Mouse (Mus musculus): ENCODE measurements around the gene Klf15.

Gene Klf15

GRCm38 (mm10) chr6:90494155-90494554 lies 31.8 kb downstream of the Klf15 start:
- no peak for DNase-seq (ENCODE audit: low spot score)

DNA sequence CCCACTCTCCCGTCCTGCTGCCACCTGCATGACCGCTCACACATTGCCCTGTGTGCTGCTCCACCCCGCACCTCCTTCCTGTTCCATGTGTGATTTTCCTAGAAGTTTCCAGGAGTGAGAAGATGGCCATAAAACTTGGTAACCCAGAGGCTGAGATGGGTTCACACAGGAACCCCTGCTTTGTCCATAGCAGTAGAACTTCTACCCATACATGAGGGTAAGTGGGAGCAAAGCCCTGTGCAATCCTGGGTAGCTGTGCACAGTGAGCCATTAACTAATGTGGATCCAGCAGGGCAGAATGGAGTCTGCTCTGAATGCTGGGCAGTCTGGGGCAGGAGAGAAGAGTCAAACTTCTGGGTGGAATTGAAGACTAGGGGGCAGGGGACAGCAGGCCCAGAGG lies 32.2 kb downstream of the Klf15 start:
- no peak for DNase-seq (ENCODE audit: low spot score)

GRCm38 (mm10) chr6:90495282-90495912 lies 33.0 kb downstream of the Klf15 start:
- DNase-seq (ENCODE audit: low spot score) = peak; percentile 38

- DNase-seq (ENCODE audit: low spot score) = no peak
Observed at GRCm38 (mm10) chr6:90496217-90496616, 33.8 kb downstream of the Klf15 start.

DNA sequence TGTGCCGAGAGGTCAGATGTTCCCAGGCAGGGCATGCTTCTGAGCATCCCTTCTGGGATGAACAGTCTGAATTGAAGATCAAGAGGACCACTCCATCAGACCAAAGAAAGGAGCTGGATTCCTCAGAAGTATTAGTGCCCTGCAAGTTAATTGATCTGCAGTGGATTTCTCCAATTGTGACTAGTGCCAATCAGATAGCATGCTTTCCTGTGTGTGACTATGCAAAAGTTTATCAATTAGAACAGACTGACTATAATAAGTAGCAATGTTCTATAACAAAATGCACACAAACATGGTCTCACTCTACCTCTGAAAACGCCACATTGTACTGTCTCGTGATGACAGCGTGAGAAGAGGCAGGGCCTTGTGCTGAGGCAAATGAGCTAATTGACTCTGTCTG lies 37.1 kb downstream of the Klf15 start:
- no peak for DNase-seq (ENCODE audit: low spot score)

- DNase-seq (ENCODE audit: low spot score) = peak; percentile 77
Observed at GRCm38 (mm10) chr6:90501222-90501940, 39.0 kb downstream of the Klf15 start.

GRCm38 (mm10) chr6:90505906-90506305 lies 43.5 kb downstream of the Klf15 start:
- DNase-seq (ENCODE audit: low spot score) = peak; percentile 57

- peak; percentile 91 for DNase-seq (ENCODE audit: low spot score)
Observed at GRCm38 (mm10) chr6:90506673-90507311, 44.4 kb downstream of the Klf15 start.

GRCm38 (mm10) chr6:90507443-90507842 lies 45.1 kb downstream of the Klf15 start:
- DNase-seq (ENCODE audit: low spot score) = no peak

DNA sequence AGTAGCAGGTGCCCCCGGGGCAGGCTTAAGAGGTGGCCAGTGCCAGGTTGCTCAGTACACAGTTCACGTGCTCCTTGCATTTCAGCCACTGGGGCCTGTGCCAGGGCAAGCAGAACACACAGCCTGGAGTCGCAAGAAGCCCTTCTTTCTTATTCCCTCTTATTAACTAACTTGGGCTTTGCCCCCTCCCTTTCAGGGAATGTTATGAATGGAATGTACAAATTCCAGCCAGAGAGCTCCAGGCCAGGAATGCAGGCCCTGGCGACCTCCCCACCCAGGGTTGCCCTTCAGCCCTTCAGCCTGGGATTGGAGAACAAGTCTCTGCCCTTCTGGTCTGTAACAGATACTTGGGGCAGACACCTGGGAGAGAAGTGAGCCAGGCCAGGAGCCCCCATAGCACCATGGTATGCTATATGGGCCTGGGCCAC lies 45.8 kb downstream of the Klf15 start:
- peak; percentile 63 for DNase-seq (ENCODE audit: low spot score)

DNA sequence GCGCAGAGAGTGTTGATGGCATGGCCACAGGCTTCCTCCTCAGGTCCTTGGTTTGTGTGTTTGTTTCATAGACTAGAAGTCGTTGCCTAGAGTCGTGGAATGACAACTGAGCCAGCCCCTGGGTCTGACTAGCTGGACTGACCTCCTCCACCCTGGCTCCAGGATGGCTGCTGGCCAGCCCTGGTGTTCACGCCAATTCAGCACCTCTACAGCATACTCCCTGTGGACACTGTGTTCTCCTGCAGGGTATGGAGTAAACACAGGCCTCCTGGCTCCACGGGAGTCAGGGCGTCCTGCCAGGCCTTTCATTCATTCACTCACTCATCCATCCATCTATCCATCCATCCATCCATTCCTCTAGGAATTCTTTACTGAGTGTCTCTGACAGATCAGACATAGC lies 46.7 kb downstream of the Klf15 start:
- DNase-seq (ENCODE audit: low spot score) = peak; percentile 75

DNA sequence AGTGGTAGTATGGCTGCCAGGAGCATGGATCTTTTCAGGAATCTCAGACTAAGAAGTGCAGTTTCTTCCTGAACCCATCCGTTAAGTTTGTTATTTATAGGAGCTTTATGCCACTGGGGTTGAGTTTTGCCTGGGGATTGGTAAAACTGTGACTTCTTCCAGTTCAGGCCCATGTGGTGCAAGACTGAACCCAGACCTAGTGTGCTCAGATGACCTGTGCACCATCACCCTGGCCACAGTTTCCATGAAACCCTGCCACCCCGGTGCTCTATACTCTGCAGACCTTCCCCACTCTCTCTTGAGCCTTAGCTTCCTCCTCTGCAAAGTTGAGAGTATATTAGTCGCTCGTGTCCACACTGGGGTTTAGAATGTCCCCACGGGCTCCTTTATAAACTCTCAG lies 50.0 kb downstream of the Klf15 start:
- peak; percentile 72 for DNase-seq (ENCODE audit: low spot score)

- peak; percentile 28 for DNase-seq (ENCODE audit: low spot score)
Observed at GRCm38 (mm10) chr6:90513074-90513856, 50.9 kb downstream of the Klf15 start.

DNA sequence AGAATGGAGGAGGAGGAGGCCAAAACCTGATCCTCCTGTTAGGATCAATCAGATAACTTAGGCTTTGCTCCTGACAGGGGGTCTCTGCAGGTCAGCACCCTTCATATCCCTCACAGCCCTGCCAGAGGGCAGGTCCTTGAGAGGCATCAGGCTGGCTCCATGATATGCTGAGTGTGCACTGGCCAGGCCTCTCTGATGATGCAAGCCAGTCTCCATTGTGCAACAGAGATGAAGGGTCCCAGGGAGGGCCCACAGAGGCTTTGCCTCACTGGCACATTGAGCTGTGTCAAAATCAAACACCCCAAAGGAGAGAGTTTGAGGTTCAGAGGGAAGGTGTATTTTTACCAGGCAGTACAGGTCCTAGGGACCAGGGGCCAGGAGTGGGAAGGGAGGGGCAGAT lies 52.0 kb downstream of the Klf15 start:
- DNase-seq (ENCODE audit: low spot score) = peak; percentile 61

GRCm38 (mm10) chr6:90514883-90515405 lies 52.6 kb downstream of the Klf15 start:
- DNase-seq (ENCODE audit: low spot score) = peak; percentile 95

DNA sequence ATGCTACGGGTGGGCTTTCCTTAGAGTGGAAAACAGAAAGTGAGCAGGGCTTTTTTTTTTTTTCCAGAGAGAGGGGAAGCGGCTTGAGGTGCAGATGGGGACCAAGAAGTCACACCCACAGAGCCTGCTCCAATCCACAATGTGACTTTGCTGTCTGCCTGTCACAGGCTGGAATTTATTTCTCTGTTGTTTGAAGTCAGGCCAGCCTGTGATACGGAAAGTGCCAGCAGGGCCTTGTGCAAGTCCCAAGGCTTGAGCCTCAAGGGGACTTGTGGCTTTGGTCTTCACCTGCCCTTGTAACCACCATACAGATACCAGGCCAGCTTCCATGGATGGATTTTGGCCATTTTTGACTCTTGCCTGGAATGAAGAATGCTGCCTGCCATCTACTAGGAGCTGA lies 56.5 kb downstream of the Klf15 start:
- no peak for DNase-seq (ENCODE audit: low spot score)

DNA sequence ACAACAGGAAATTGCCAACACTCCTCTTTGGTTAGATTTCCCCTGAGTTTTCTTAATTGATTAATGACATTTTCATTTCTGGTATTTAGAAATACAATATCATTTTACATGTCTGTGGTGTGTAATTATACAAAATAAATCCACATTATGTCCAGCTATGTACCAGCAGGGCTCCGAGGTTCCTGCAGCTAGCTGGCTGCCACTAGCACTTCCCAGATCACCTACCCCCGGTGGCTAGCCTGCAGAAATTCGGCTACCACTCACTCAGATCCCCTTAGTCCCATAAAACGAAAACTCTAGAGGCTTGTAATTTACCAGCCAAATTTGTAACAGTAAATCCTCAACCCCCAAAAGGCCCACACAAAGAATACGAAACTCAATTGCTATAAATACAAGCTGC lies 57.0 kb downstream of the Klf15 start:
- DNase-seq (ENCODE audit: low spot score) = no peak

Data from adipocyte (in vitro differentiated cells).